Mouse (Mus musculus) liver, adult 2 months (tissue): ENCODE results near the gene Foxn2. TPM values are rescaled to one million over a fixed set of nuclear protein-coding genes. Genes with fewer than 3 reads are reported as not detected.
A peak's percentile ranks its signal among the peaks of the same experiment; 100 is the strongest.

Source experiments
- DNase-seq: peaks from one replicate; pipeline ENCODE4 v3.0.0-alpha.2; 2011; ENCODE audit warnings: low read depth, low spot score; ENCODE audit errors: extremely low read depth
- H3K27ac ChIP-seq: fragments of 200-500 bp; replicated peaks from 2 replicates; pipeline ENCODE4 v1.5.1; 2012; ENCODE audit warnings: low read depth, mild to moderate bottlenecking, control low read depth, inconsistent platforms, low read length; ENCODE audit not compliant: insufficient read depth
- H3K27me3 ChIP-seq: fragments of 200-500 bp; 2 replicates; pipeline ENCODE4 v1.6.1; 2012; ENCODE audit warnings: mild to moderate bottlenecking, moderate library complexity, low read length, inconsistent platforms; ENCODE audit not compliant: control insufficient read depth, insufficient read depth
- H3K36me3 ChIP-seq: fragments of 200-500 bp; 2 replicates; pipeline ENCODE4 v1.6.1; 2012; ENCODE audit warnings: low read length, inconsistent platforms; ENCODE audit not compliant: control insufficient read depth, insufficient read depth
- H3K4me1 ChIP-seq: fragments of 200-500 bp; 2 replicates; pipeline ENCODE4 v1.6.1; 2011; ENCODE audit warnings: low read length; ENCODE audit not compliant: control insufficient read depth, insufficient read depth
- H3K4me3 ChIP-seq: fragments of 200-500 bp; 2 replicates; pipeline ENCODE4 v1.5.1; 2011; ENCODE audit warnings: low read depth, mild to moderate bottlenecking, control low read depth, low read length, moderate library complexity; ENCODE audit not compliant: insufficient read depth
- H3K79me2 ChIP-seq: fragments of 200-500 bp; 2 replicates; pipeline ENCODE4 v1.6.1; 2012; ENCODE audit warnings: inconsistent platforms, mild to moderate bottlenecking, low read length, moderate library complexity; ENCODE audit not compliant: control insufficient read depth, insufficient read depth
- H3K9ac ChIP-seq: fragments of 200-500 bp; 2 replicates; pipeline ENCODE4 v1.6.1; 2012; ENCODE audit warnings: low read depth, mild to moderate bottlenecking, control low read depth, inconsistent platforms, low read length
- CTCF ChIP-seq: fragments of 200-500 bp; IDR thresholded peaks from 2 replicates; pipeline ENCODE4 v1.5.1; 2011; ENCODE audit warnings: low read depth, low read length, control low read depth
- POLR2A ChIP-seq: fragments of 200-500 bp; IDR thresholded peaks from 2 replicates; pipeline ENCODE4 v1.6.1; 2011; ENCODE audit warnings: low read length, control low read depth; ENCODE audit not compliant: insufficient read depth; ENCODE audit errors: extremely low read depth
- WGBS: fragments of 180-500 bp; shearing (Covaris S2); methylation state at CpG from one replicate; pipeline ENCODE4 v1.1.7; 2018; 5-methylcytosine and 5-hydroxymethylcytosine counted together
- polyA plus RNA-seq: library from polyadenylated mRNA; depleted of rRNA; stranded (reverse); fragments of >200 nt; gene quantifications from 2 replicates; pipeline ENCODE4 v1.2.3, GENCODE M21; 2012
- total RNA-seq: library from RNA; depleted of rRNA; stranded (reverse); fragments of >200 nt; gene quantifications from 2 replicates; pipeline ENCODE4 v1.2.3, GENCODE M21; 2014

Foxn2 gene
- total and polyA plus RNA-seq, 2 experiments: 2.9 to 12.3 TPM

DNA sequence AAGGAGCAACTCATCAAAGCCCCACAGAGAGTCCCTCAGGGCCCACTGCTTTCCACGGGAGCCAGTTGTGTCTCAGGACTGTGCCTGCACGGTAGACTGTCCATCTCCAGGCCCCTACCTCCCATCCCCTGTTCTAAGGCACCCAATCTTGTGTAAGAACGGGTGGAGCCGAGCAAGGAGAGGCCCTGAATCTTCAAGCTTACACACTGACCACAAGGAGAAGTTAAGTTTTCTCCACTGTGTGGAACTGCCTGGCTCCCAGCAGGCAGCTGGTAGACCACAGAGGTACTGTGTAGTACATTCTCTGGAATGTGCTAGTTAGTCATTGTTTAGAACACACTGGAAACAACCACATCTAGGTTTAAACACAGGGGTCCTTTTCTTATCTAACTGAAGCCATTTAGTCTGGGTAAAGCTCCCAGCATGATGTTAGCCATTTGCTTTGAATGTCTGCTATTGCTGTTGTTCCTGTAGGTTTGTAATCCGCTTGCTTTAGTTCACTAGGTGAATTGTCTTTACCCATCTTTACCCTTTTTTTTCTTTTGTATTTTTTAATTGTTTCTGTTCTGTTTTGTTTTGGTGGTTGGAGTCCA lies 57.7 kb downstream of the Foxn2 start:
- TF ChIP-seq CTCF (no peak), POLR2A (no peak)
- no peak overlapping the region for H3K4me3 ChIP-seq
- no peaks in the 10 kb centered on the region for H3K79me2 ChIP-seq
- 94% methylated on average over 5 of the region's 5 CpGs for WGBS
- H3K9ac ChIP-seq: no peak overlapping the region
- H3K27me3 ChIP-seq: no peaks in the 10 kb centered on the region
- peaks cover 4% of the 10 kb centered on the region; the same call in 1 of the 2 replicates for H3K36me3 ChIP-seq
- H3K27ac ChIP-seq: no peak overlapping the region
- no peak for DNase-seq
- H3K4me1 ChIP-seq: no peaks in the 10 kb centered on the region

- H3K4me3 ChIP-seq: no peak overlapping the region
- no peaks in the 10 kb centered on the region for H3K79me2 ChIP-seq
- TF ChIP-seq CTCF: no peak
- TF ChIP-seq POLR2A: no peak
- no peaks in the 10 kb centered on the region for H3K4me1 ChIP-seq
- H3K27me3 ChIP-seq: no peaks in the 10 kb centered on the region
- WGBS: 94% methylated on average over 13 of the region's 13 CpGs
- H3K36me3 ChIP-seq: no peaks in the 10 kb centered on the region
- no peak for DNase-seq
- no peak overlapping the region for H3K27ac ChIP-seq
- H3K9ac ChIP-seq: no peak overlapping the region
Observed at GRCm38 (mm10) chr17:88504056-88504455, 63.5 kb downstream of the Foxn2 start.

DNA sequence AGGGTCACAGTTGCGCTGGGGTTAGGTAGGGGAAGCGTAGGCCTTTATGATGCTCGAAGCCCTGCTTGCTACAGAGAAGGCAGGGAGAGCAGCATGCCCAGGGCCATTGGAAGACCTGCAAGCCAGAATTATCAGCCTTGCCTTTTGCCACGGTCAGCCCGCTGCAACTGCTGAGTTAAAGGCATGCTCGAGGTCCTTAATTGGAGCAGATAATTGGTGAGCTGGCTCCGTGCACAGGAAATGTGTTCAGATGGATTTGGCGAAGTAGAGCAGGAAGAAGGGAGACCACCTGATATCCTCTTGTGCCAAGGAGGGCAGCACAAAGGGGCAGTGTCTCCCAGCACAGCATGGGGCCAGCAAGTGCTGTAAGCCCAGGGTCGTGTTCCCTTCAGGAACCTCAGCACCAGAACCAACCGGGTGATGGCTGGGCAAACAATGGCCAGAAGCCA lies 64.8 kb downstream of the Foxn2 start:
- Histone ChIP-seq H3K4me1 (no peaks in the 10 kb centered on the region), H3K36me3 (no peaks in the 10 kb centered on the region), H3K4me3 (no peak overlapping the region), H3K79me2 (no peaks in the 10 kb centered on the region), H3K27me3 (no peaks in the 10 kb centered on the region), H3K9ac (no peak overlapping the region), H3K27ac (no peak overlapping the region)
- no peak for DNase-seq
- no peak for TF ChIP-seq POLR2A
- TF ChIP-seq CTCF: no peak
- 49% methylated on average over 10 of the region's 10 CpGs for WGBS

DNA sequence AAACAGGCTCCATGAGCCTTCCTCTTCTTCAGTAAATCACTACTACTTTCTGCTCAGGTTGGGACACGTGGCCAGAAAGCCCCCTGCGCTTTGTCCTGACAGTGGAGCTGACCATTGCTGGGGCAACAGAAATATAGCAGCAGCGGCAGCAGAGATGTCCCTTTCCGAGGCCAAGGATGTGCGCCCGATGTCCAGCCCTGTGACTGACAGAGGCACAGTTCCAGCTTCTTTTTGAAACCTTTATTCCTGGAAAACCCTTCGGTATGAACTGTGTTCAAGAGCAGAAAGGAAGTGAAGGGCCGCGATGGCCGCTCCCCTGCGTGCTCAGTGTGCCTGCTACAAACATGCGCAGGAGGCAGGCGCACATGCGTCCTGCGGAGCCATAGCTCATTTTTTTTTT lies 65.4 kb downstream of the Foxn2 start:
- Histone ChIP-seq H3K36me3 (no peaks in the 10 kb centered on the region), H3K27ac (no peak overlapping the region), H3K9ac (no peak overlapping the region), H3K79me2 (no peaks in the 10 kb centered on the region), H3K27me3 (no peaks in the 10 kb centered on the region), H3K4me3 (no peak overlapping the region), H3K4me1 (no peaks in the 10 kb centered on the region)
- DNase-seq: no peak
- TF ChIP-seq POLR2A: no peak
- no peak for TF ChIP-seq CTCF
- WGBS: 94% methylated on average over 15 of the region's 15 CpGs

DNA sequence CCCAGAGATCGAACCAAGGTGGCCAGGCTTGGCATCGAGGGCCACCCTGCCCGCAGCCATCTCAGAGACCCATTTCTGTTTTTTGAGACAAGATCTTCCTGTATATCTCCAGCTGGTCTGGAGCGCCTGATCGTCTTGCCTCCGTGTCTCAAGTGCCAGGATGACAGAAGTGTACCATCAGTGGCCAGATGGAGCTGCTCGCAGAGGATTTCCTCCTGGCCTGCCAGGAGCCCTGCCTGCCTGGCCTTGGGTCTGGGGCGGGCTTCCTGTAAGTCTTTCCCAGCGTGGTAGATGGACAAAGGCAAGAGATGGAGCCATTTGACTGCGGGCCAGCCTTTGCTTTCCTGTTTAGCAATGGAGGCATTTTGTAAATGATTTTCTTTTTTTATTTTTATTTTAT lies 66.9 kb downstream of the Foxn2 start:
- Histone ChIP-seq H3K4me1 (no peaks in the 10 kb centered on the region), H3K27ac (no peak overlapping the region), H3K9ac (no peak overlapping the region), H3K27me3 (no peaks in the 10 kb centered on the region), H3K4me3 (no peak overlapping the region), H3K36me3 (no peaks in the 10 kb centered on the region), H3K79me2 (no peaks in the 10 kb centered on the region)
- no peak for DNase-seq
- WGBS: 76% methylated on average over 10 of the region's 10 CpGs
- TF ChIP-seq CTCF (no peak), POLR2A (no peak)

DNA sequence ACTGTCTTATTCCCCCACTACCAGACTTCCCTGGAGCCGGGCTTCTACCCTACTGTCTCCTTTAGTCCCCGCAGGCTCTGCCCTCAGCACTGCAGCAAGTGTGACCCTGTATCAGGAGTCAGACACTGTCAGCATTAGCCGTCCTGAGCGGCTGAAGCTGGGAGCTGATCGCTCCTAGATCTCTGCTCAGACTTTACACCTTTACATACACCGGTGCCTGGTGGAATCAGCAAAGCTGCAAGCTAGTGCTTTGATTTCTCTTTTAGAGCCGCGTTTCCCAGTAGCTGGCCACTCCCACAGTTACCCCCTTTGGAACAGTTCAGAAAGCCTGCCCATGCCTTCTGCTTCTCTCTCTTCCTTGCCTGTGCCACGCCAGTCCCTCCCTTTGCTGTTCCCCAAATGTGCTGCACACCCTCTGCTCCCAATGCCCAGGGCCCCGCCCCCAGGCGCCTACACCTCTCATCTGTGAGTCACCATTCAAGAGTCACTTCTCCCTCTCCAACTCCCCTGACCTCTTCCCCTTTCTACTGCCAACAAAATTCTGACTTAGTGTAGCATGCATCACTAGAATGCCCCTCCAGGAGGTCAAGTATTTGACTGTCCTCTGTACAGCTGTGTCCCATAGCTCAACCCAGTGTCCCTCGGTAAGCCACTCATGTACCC lies 68.5 kb downstream of the Foxn2 start:
- no peak for TF ChIP-seq POLR2A
- TF ChIP-seq CTCF: no peak
- no peak overlapping the region for H3K4me3 ChIP-seq

More for the DNA sequence above, 68.5 kb downstream of the Foxn2 start:
- Histone ChIP-seq H3K9ac (no peak overlapping the region), H3K4me1 (no peaks in the 10 kb centered on the region), H3K79me2 (no peaks in the 10 kb centered on the region), H3K27ac (no peak overlapping the region), H3K36me3 (no peaks in the 10 kb centered on the region), H3K27me3 (no peaks in the 10 kb centered on the region)
- WGBS: 39% methylated on average over 12 of the region's 12 CpGs
- peak; percentile 19 for DNase-seq
